ENCODE assay signal across 8 mouse cellular contexts in genomic region chr13:25055111-25055554, GRCm38 (mm10). TPM values are rescaled to one million over a fixed set of nuclear protein-coding genes. Genes with fewer than 3 reads are reported as not detected.
A peak's percentile ranks its signal among the peaks of the same experiment; 100 is the strongest.
DNase-seq lines count a peak whose midpoint lies in the region; ATAC-seq and TF ChIP-seq lines count a peak whose summit lies in the region.

No protein-coding gene starts in this region.

- no peak overlapping the region for H3K27ac ChIP-seq in embryonic facial prominence, embryonic 12.5 days
- H3K27ac ChIP-seq in heart, embryonic 16.5 days (ENCODE audit: low read length) = no peak overlapping the region
- H3K27ac ChIP-seq in liver, embryonic 11.5 days (ENCODE audit: low read depth, low read length) = no peak overlapping the region
- H3K27ac ChIP-seq in thymus, adult 2 months (ENCODE audit: control insufficient read depth, insufficient read depth, low read length) = no peak overlapping the region

- peak overlapping the region; percentile 36 for H3K9ac ChIP-seq in embryonic facial prominence, embryonic 12.5 days
- H3K9ac ChIP-seq in heart, embryonic 16.5 days (ENCODE audit: low read length) = peak overlapping the region; percentile 48
- H3K9ac ChIP-seq in liver, embryonic 11.5 days (ENCODE audit: low read depth, low read length) = no peak overlapping the region; the same call in 1 of the 2 replicates

- DNase-seq in urinary bladder, postnatal 25 days (ENCODE audit: low spot score) = peak; percentile 7
- DNase-seq in urinary bladder, postnatal 10 days (ENCODE audit: low spot score) = no peak
- DNase-seq in kidney, postnatal 25 days = peak; percentile 72 to 85
- DNase-seq in liver, embryonic 11.5 days (ENCODE audit: low spot score) = peak; percentile 55
- peak; percentile 17 to 24 for DNase-seq in natural killer cell, adult 2 months (ENCODE audit: low spot score in 2 of 2)
- DNase-seq in thymus, adult 2 months = peak; percentile 45

- H3K4me1 ChIP-seq in embryonic facial prominence, embryonic 12.5 days = peaks cover 10% of the 10 kb centered on the region
- peaks cover 6% of the 10 kb centered on the region; the same call in 1 of the 2 replicates for H3K4me1 ChIP-seq in heart, embryonic 16.5 days (ENCODE audit: control insufficient read depth, insufficient read depth, low read length)
- H3K4me1 ChIP-seq in liver, embryonic 11.5 days (replicated peaks; ENCODE audit: control insufficient read depth, insufficient read depth, low read length) = 0 out of 2 replicates have a peak, but pooled peaks cover 4% of the 10 kb centered on the region
- H3K4me1 ChIP-seq in thymus, adult 2 months (replicated peaks; ENCODE audit: control insufficient read depth, insufficient read depth, low read length) = no peaks in the 10 kb centered on the region

- TF ChIP-seq POLR2A in thymus, adult 2 months (IDR thresholded peaks at IDR 0.05; ENCODE audit: control insufficient read depth, extremely low read depth, insufficient read depth, low read length, poor library complexity) = no peak

- no peak for TF ChIP-seq CTCF in thymus, adult 2 months (IDR thresholded peaks at IDR 0.05; ENCODE audit: borderline replicate concordance, control insufficient read depth, extremely low read depth, insufficient read depth, low read length, poor library complexity)

- peak overlapping the region; percentile 47 for H3K4me3 ChIP-seq in embryonic facial prominence, embryonic 12.5 days
- peak overlapping the region; percentile 63 for H3K4me3 ChIP-seq in heart, embryonic 16.5 days (ENCODE audit: low read length)
- peak overlapping the region; percentile 51 for H3K4me3 ChIP-seq in liver, embryonic 11.5 days (ENCODE audit: low read depth, low read length)
- H3K4me3 ChIP-seq in thymus, adult 2 months (ENCODE audit: control insufficient read depth, insufficient read depth, low read length) = no peak overlapping the region

- H3K36me3 ChIP-seq in embryonic facial prominence, embryonic 12.5 days = no peaks in the 10 kb centered on the region
- no peaks in the 10 kb centered on the region for H3K36me3 ChIP-seq in heart, embryonic 16.5 days (ENCODE audit: control insufficient read depth, insufficient read depth)
- H3K36me3 ChIP-seq in liver, embryonic 11.5 days (ENCODE audit: control insufficient read depth, insufficient read depth, low read length) = no peaks in the 10 kb centered on the region
- no peaks in the 10 kb centered on the region for H3K36me3 ChIP-seq in thymus, adult 2 months (ENCODE audit: control insufficient read depth, insufficient read depth, low read length)

- ATAC-seq in embryonic facial prominence, embryonic 12.5 days (ENCODE audit: insufficient number of reproducible peaks, insufficient read depth, low FRiP score, low TSS enrichment) = peak; percentile 81
- ATAC-seq in heart, embryonic 16.5 days (replicated peaks; ENCODE audit: extremely low read depth, insufficient read depth, low FRiP score) = peak; percentile 45; the same call in 1 of the 2 replicates
- peak; percentile 63 for ATAC-seq in liver, embryonic 11.5 days (replicated peaks; ENCODE audit: low FRiP score)

- WGBS in embryonic facial prominence, embryonic 12.5 days = under 1% methylated on average over 34 of the region's 35 CpGs
- WGBS in heart, embryonic 16.5 days = under 1% methylated on average over 33 of the region's 35 CpGs
- 2% methylated on average over 35 of the region's 35 CpGs for WGBS in liver, embryonic 11.5 days
- 2% methylated on average over 35 of the region's 35 CpGs for WGBS in thymus, adult 2 months

- H3K4me2 ChIP-seq in embryonic facial prominence, embryonic 12.5 days (replicated peaks) = peak overlapping the region; percentile 77
- H3K4me2 ChIP-seq in heart, embryonic 16.5 days (ENCODE audit: low read depth, low read length) = peak overlapping the region; percentile 97
- peak overlapping the region; percentile 63 for H3K4me2 ChIP-seq in liver, embryonic 11.5 days

- peaks cover 46% of the 10 kb centered on the region for H3K27me3 ChIP-seq in embryonic facial prominence, embryonic 12.5 days
- peaks cover 15% of the 10 kb centered on the region for H3K27me3 ChIP-seq in heart, embryonic 16.5 days (ENCODE audit: control insufficient read depth, insufficient read depth, low read length)
- peaks cover 37% of the 10 kb centered on the region for H3K27me3 ChIP-seq in liver, embryonic 11.5 days (replicated peaks; ENCODE audit: control insufficient read depth, insufficient read depth, low read length)
- peaks cover 17% of the 10 kb centered on the region for H3K27me3 ChIP-seq in thymus, adult 2 months (ENCODE audit: control insufficient read depth, insufficient read depth, low read length)

- H3K9me3 ChIP-seq in embryonic facial prominence, embryonic 12.5 days = peaks cover 11% of the 10 kb centered on the region
- peaks cover 3% of the 10 kb centered on the region; the same call in 1 of the 2 replicates for H3K9me3 ChIP-seq in heart, embryonic 16.5 days (replicated peaks; ENCODE audit: control insufficient read depth, low read length)
- peaks cover under 1% of the 10 kb centered on the region; the same call in 1 of the 2 replicates for H3K9me3 ChIP-seq in liver, embryonic 11.5 days (ENCODE audit: control insufficient read depth, low read length)

RNA-seq across cellular contexts. Expression of gene Dcdc2a, which starts 0.7 kb away (rescaled TPM):
- 1.7 and 1.9 TPM in 2 replicates for polyA plus RNA-seq in embryonic facial prominence, embryonic 12.5 days (2016; fragmentation: Nextera tagmentation; extraction: Ambion mirVana)
- polyA plus RNA-seq in heart, embryonic 16.5 days (2015; fragmentation: Nextera tagmentation; extraction: Ambion mirVana) = 1.0 TPM in 2 replicates
- polyA plus RNA-seq in liver, embryonic 11.5 days (2014; fragmentation: Nextera tagmentation; extraction: Ambion mirVana) = 0.30 and 0.48 TPM in 2 replicates
- 0.04 and 0.06 TPM in 2 replicates for polyA plus RNA-seq in thymus, adult 2 months (2012; rRNA removed)

RNA-seq across cellular contexts. Expression of gene Mrs2, which starts 35.0 kb away (rescaled TPM):
- 23.6 and 26.6 TPM in 2 replicates for polyA plus RNA-seq in embryonic facial prominence, embryonic 12.5 days (2016; fragmentation: Nextera tagmentation; extraction: Ambion mirVana)
- polyA plus RNA-seq in heart, embryonic 16.5 days (2015; fragmentation: Nextera tagmentation; extraction: Ambion mirVana) = 15.8 and 18.6 TPM in 2 replicates
- 21.3 and 21.8 TPM in 2 replicates for polyA plus RNA-seq in liver, embryonic 11.5 days (2014; fragmentation: Nextera tagmentation; extraction: Ambion mirVana)
- polyA plus RNA-seq in thymus, adult 2 months (2012; rRNA removed) = 39.1 and 47.1 TPM in 2 replicates
